Comparison of ENCODE assay signal across 8 mouse cellular contexts in genomic region chr6:31190628-31191373, GRCm38 (mm10).
DNase-seq lines count a peak whose midpoint lies in the region; ATAC-seq and TF ChIP-seq lines count a peak whose summit lies in the region.
"Had no signal": no experiment of that assay in that cellular context is flagged by ENCODE, and none has a peak within 500 bp of the region (broad histone marks: within the 10 kb centered on the region; RNA-seq: fewer than 3 reads in every experiment).

No protein-coding gene starts in this region.

- ATAC-seq in limb, embryonic 12.5 days (ENCODE audit: insufficient number of reproducible peaks, insufficient read depth, low FRiP score, low TSS enrichment, low read depth) = no peak
- ATAC-seq in G1E (ENCODE audit: extremely low read depth, insufficient number of reproducible peaks, low FRiP score, poor library complexity, severe bottlenecking) = no peak

- H3ac ChIP-seq in myocyte (ENCODE audit: control insufficient read depth, insufficient read length) = no peak overlapping the region

- no peaks in the 10 kb centered on the region for H3K36me3 ChIP-seq in limb, embryonic 12.5 days
- no peaks in the 10 kb centered on the region for H3K36me3 ChIP-seq in limb, embryonic 10.5 days
- no peaks in the 10 kb centered on the region for H3K36me3 ChIP-seq in G1E (replicated peaks)
- no peaks in the 10 kb centered on the region for H3K36me3 ChIP-seq in myocyte (ENCODE audit: control insufficient read depth, insufficient read depth)
- H3K36me3 ChIP-seq: neural tube, embryonic 13.5 days had no signal

- H3K4me3 ChIP-seq in limb, embryonic 12.5 days (replicated peaks) = no peak overlapping the region
- no peak overlapping the region for H3K4me3 ChIP-seq in limb, embryonic 10.5 days
- H3K4me3 ChIP-seq in G1E (ENCODE audit: low read depth, low read length) = no peak overlapping the region
- H3K4me3 ChIP-seq in myocyte = no peak overlapping the region
- H3K4me3 ChIP-seq: neural tube, embryonic 13.5 days had no signal

- H3K4me1 ChIP-seq in limb, embryonic 12.5 days (replicated peaks) = no peaks in the 10 kb centered on the region
- H3K4me1 ChIP-seq in limb, embryonic 10.5 days = 0 out of 2 replicates have a peak, but pooled peaks cover 3% of the 10 kb centered on the region
- no peaks in the 10 kb centered on the region for H3K4me1 ChIP-seq in G1E (ENCODE audit: insufficient read depth, low read depth, low read length)
- H3K4me1 ChIP-seq: neural tube, embryonic 13.5 days had no signal

- no peak for TF ChIP-seq POLR2A in myocyte (IDR thresholded peaks at IDR 0.05; ENCODE audit: insufficient read length, low read depth)

- H3K4me2 ChIP-seq in limb, embryonic 12.5 days = no peak overlapping the region
- peak overlapping the region; percentile 45 for H3K4me2 ChIP-seq in myocyte (ENCODE audit: low read depth)
- H3K4me2 ChIP-seq: neural tube, embryonic 13.5 days had no signal

- no peak for DNase-seq in limb, embryonic 10.5 days (ENCODE audit: low spot score)
- peak; percentile 36 for DNase-seq in G1E (ENCODE audit: low spot score)
- DNase-seq in c-Kit-positive CD71-negative TER-119-negative erythroid progenitor cells, embryonic 14.5 days (ENCODE audit: low read depth) = peak; percentile 43
- no peak for DNase-seq in right cerebral cortex, adult 2 months (ENCODE audit: low spot score in 2 of 2)
- DNase-seq in adrenal gland, adult 2 months = no peak

- 55% methylated on average over 5 of the region's 5 CpGs for WGBS in limb, embryonic 12.5 days
- WGBS in limb, embryonic 10.5 days = 57% methylated on average over 5 of the region's 5 CpGs

- no peaks in the 10 kb centered on the region for H3K79me2 ChIP-seq in myocyte (ENCODE audit: control insufficient read depth, insufficient read depth)

- H3K9ac ChIP-seq in limb, embryonic 12.5 days (replicated peaks) = no peak overlapping the region
- H3K9ac ChIP-seq: neural tube, embryonic 13.5 days had no signal

- H3K27ac ChIP-seq in limb, embryonic 12.5 days = 0 out of 2 replicates have a peak overlapping the region, but pooled peaks have one; percentile 25
- no peak overlapping the region for H3K27ac ChIP-seq in limb, embryonic 10.5 days
- H3K27ac ChIP-seq: neural tube, embryonic 13.5 days had no signal

- no peaks in the 10 kb centered on the region for H3K27me3 ChIP-seq in limb, embryonic 12.5 days
- H3K27me3 ChIP-seq in limb, embryonic 10.5 days (ENCODE audit: low read depth, poor library complexity, severe bottlenecking) = no peaks in the 10 kb centered on the region
- H3K27me3 ChIP-seq in G1E (ENCODE audit: insufficient read depth, low read length) = peaks cover 15% of the 10 kb centered on the region
- H3K27me3 ChIP-seq in myocyte (ENCODE audit: control insufficient read depth, insufficient read depth, insufficient read length) = no peaks in the 10 kb centered on the region
- H3K27me3 ChIP-seq: neural tube, embryonic 13.5 days had no signal

- H3K9me3 ChIP-seq in limb, embryonic 12.5 days = no peaks in the 10 kb centered on the region
- no peaks in the 10 kb centered on the region for H3K9me3 ChIP-seq in limb, embryonic 10.5 days (replicated peaks)
- H3K9me3 ChIP-seq in G1E (replicated peaks) = no peaks in the 10 kb centered on the region
- H3K9me3 ChIP-seq: neural tube, embryonic 13.5 days had no signal

- 0 out of 2 replicates have a peak, but pooled peaks have one; percentile 6 for TF ChIP-seq CTCF in G1E (IDR thresholded peaks at IDR 0.05; ENCODE audit: low read depth, low read length)

TF ChIP-seq in myocyte, 11 proteins besides CTCF, POLR2A, EP300 and RAD21:
- no peak for TF ChIP-seq TCF12 (IDR thresholded peaks at IDR 0.05; ENCODE audit: insufficient read depth, poor library complexity, severe bottlenecking)
- TF ChIP-seq E2F4 (IDR thresholded peaks at IDR 0.05; ENCODE audit: insufficient read depth) = no peak
- no peak for TF ChIP-seq TCF3 (IDR thresholded peaks at IDR 0.05; ENCODE audit: insufficient read length, low read depth)
- TF ChIP-seq USF1 (IDR thresholded peaks at IDR 0.05; ENCODE audit: low read depth) = no peak
- no peak for TF ChIP-seq REST (IDR thresholded peaks at IDR 0.05; ENCODE audit: insufficient read depth, insufficient read length)
- no peak for TF ChIP-seq MYOG (IDR thresholded peaks at IDR 0.05; ENCODE audit: control insufficient read depth in 1 of 3, insufficient read depth in 1 of 3, insufficient read length in 2 of 3, low read depth in 2 of 3)
- TF ChIP-seq MAX (IDR thresholded peaks at IDR 0.05; ENCODE audit: low read depth) = no peak
- TF ChIP-seq MYOD1 (IDR thresholded peaks at IDR 0.05; ENCODE audit: control insufficient read depth in 1 of 3, insufficient read length in 2 of 3, low read depth in 2 of 3) = no peak
- TF ChIP-seq SRF (IDR thresholded peaks at IDR 0.05; ENCODE audit: control insufficient read depth, insufficient read length, low read depth) = no peak
- no peak for TF ChIP-seq POLR2AphosphoS2 (IDR thresholded peaks at IDR 0.05; ENCODE audit: insufficient read length, low read depth)
- TF ChIP-seq CEBPB (IDR thresholded peaks at IDR 0.05; ENCODE audit: insufficient read depth, poor library complexity, severe bottlenecking) = no peak

Comparison
In these comparisons a context has a peak if more than half of its experiments do, and no peak if none do; other contexts are left out.
1. DNase-seq: peak in G1E (single experiment) and c-Kit-positive CD71-negative TER-119-negative erythroid progenitor cells, embryonic 14.5 days (single experiment); none in limb, embryonic 10.5 days (single experiment), right cerebral cortex, adult 2 months (0 of 2) and adrenal gland, adult 2 months (single experiment).